Mouse (Mus musculus) embryo, embryonic 11.5 days (tissue): Measurements from ENCODE around the gene Hist1h2ag.

Source experiments
- DNase-seq: peaks from one replicate; pipeline ENCODE4 v3.0.0-alpha.2; 2012; ENCODE audit warnings: low read depth, low spot score

Gene Hist1h2ag

GRCm38 (mm10) chr13:22009642-22010041 is 33.1 kb downstream of the Hist1h2ag start, which contains the start of gene Prss16:
Gene Prss16 (minus strand): TSS chr13:22009742.
- DNase-seq = no peak

GRCm38 (mm10) chr13:22008707-22009106 is 34.0 kb downstream of the Hist1h2ag start:
- no peak for DNase-seq

- no peak for DNase-seq
Observed at GRCm38 (mm10) chr13:22007872-22008271, 34.9 kb downstream of the Hist1h2ag start.

GRCm38 (mm10) chr13:22007121-22007510 is 35.6 kb downstream of the Hist1h2ag start:
- no peak for DNase-seq

GRCm38 (mm10) chr13:22006334-22007120 is 36.2 kb downstream of the Hist1h2ag start:
- no peak for DNase-seq

DNA sequence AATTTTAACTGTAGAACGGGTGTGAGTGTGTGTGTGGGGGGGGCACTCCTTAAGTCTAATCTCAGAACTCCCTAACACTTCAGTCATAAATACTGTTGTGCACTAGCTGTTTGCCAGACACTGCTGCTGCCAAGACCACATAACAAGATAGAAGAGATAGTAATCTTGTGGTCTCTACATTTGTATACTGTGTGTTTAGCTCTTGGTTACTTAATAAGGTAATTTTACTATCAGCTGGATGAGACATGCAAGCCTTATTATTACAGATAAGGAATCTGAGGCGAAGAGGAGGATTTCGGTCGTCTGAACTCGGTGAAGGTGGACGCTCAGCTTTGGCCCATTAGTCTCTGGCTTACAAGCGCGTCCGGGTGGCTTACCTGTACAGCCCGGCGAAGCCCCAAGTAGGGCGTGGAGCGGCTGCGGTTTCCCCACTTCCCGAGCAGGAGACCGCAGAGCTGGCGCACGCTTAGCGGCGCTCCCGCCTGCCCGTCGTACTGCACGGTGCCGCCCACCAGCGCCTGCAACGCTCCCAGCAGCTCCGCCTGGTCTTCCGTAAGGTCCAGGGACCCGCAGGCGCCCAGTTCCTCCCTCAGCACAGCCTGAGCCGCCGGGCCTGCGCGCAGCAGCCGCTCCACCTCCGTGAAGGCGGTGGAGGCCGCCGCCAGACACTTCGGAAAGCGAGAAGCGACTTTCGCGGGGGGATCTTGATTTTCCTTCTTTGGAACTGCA is 37.0 kb downstream of the Hist1h2ag start:
- DNase-seq = no peak

DNA sequence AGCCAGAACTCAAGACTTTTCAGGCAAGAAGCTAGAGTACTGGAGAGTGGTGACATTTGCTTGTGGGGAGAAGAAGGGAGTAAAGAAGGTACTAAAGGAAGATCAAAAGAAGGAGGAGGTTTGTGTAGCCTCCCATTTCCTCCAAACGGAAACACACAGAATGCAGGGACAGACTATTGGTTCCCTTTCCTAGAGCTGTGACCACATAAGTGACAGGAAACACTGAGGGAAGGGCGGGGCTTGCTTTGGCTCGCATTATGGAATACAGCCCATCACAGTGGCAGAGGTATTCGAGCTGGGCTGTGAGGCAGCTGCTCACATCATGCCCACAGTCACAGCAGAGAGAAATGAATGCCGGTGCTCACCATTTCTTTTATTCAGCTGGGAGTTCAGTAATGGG is 40.9 kb downstream of the Hist1h2ag start:
- no peak for DNase-seq

GRCm38 (mm10) chr13:22001346-22001745 is 41.4 kb downstream of the Hist1h2ag start:
- DNase-seq = no peak

DNA sequence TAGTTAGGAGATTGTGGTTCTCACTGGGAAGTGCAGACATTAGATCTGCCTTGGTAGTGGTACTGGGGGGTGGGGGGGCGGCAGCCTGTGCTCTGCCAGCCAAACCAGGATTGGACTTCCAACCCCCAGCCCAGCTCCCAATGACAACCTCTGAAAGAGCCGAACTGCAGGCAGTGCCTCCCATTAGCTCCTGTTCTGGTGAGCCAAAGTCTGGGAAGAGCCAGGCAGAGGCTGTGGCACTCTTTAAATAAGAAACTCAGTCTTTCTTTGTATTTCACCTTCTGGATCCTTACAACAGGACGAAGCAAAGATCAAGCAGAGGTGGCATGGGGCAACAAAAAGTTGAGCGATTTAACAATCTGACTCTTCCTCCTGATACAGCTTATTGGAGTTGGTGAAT is 43.6 kb downstream of the Hist1h2ag start:
- no peak for DNase-seq

DNA sequence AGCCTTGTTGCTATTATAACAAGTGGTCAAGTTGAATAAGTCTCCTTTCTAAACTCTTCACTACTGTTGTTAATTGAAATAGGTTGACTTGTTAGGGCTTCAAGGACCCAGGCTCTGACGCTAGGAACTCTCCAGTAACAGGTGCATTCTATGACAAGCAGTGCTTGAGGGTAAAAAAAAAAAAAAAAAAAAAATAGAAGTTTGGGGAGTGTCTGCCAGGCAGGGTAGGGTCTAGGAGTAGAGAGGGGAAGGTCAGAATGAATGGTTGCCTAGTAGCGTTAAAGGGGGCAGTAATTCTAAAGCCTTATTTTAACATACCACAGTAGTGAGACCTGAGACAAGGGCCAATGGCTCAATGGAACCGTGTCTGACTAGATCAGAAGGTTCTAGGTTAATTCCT is 44.3 kb downstream of the Hist1h2ag start:
- DNase-seq = no peak

DNA sequence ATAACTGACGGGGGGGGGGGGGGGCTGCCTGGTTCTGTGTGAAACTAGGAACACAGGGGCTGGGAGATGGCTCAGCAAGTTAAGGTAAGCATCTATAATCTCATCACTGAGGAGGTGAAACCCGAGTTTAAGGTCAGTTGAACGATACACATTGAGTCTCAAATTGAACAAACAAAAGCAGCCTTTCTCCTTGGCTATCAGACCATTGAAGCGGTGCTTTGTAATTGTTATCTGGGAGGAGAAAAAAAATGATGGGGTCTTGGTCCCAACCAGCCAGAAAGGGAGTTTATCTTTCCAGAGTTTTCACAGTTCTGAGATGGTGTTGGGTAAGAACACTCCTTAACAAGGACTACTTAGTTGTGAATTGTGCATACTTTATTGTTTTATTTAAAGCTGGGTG is 44.9 kb downstream of the Hist1h2ag start:
- no peak for DNase-seq

- no peak for DNase-seq
Observed at GRCm38 (mm10) chr13:21997201-21997820, 45.4 kb downstream of the Hist1h2ag start.

- DNase-seq = no peak
Observed at GRCm38 (mm10) chr13:21996840-21997185, 45.9 kb downstream of the Hist1h2ag start.

DNA sequence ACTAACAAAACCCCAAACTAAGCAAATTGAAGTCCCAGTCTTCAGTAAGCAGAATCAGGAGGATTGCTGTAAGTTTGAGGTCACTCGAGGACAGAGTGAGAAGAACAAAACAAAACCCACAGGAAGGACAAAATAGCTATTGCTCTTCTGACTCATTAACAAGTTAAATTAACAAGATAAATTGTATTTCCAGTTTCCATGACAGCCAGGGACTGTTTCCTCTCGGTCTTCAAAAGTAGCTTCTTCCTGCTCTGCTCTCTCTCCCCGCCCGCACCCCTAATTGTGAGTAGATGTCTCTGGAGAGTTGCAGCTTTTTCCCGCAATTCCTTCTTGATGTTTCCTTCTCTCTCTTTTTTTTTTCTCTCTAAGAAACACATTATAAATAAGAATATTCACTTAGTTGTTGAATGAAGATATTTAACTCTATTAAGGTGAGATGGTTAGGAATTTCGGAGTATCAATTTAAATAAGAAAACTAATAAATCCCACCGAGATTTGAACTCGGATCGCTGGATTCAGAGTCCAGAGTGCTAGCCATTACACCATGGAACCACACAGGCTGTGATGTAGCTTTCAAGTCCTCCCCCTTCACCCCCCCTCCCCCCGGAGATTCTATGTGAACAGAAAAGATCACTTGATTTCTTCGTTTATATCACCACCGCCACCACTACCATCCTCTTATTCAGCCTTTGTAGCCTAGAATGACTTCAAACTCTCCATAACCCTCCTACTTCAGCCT is 46.5 kb downstream of the Hist1h2ag start:
- no peak for DNase-seq

GRCm38 (mm10) chr13:21995331-21995914 is 47.3 kb downstream of the Hist1h2ag start:
- DNase-seq = no peak

- no peak for DNase-seq
Observed at GRCm38 (mm10) chr13:21994896-21995295, 47.8 kb downstream of the Hist1h2ag start.

- DNase-seq = no peak
Observed at GRCm38 (mm10) chr13:21993957-21994738, 48.6 kb downstream of the Hist1h2ag start.

DNA sequence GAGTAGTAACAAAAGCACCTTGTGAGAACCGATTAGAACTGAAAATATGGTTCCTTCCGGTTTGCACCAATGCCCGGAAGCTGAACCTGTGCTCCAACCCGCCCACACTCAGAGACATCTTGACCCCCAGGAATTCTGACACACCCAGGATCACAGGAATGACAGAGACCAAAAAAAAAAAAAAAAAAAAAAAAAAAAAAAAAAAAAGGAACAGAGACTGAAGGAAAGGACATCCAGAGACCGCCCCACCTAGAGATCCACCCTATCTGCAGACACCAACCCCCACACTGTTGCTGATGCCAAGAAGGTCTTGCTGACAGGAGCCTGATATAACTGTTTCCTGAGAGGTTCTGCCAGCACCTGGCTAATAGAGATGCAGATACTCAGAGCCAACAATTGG is 50.2 kb downstream of the Hist1h2ag start:
- DNase-seq = no peak
